Mouse (Mus musculus) lung, adult 2 months (tissue): Measurements from ENCODE around the gene Trrap.

Experiments used
- CTCF ChIP-seq: fragments of 200-500 bp; IDR thresholded peaks from 2 replicates; pipeline ENCODE4 v1.5.1; 2011; ENCODE audit warnings: mild to moderate bottlenecking, low read length, control low read depth; ENCODE audit not compliant: insufficient read depth
- POLR2A ChIP-seq: fragments of 200-500 bp; IDR thresholded peaks from 2 replicates; pipeline ENCODE4 v1.6.1; 2011; ENCODE audit warnings: low read depth, mild to moderate bottlenecking, control low read depth, low read length, borderline replicate concordance; ENCODE audit errors: extremely low read depth

- TF ChIP-seq POLR2A (no peak), CTCF (no peak)
Measured at GRCm38 (mm10) chr5:144877021-144877420, 109.5 kb downstream of the Trrap start.
